Mouse (Mus musculus): ENCODE measurements around the gene Ptprk. TPM values are rescaled to one million over a fixed set of nuclear protein-coding genes. Genes with fewer than 3 reads are reported as not detected.

The Ptprk gene
- total and polyA plus RNA-seq, 2 experiments from 2014 or later: 25.6 to 70.3 TPM

- DNase-seq (ENCODE audit: low spot score): no peak
- H3K9me3 ChIP-seq (replicated peaks; ENCODE audit: control insufficient read depth, low read length): no peaks in the 10 kb centered on the region
- no peak overlapping the region for H3K9ac ChIP-seq (replicated peaks; ENCODE audit: low read depth, low read length)
- no peak overlapping the region for H3K4me3 ChIP-seq (ENCODE audit: low read depth, low read length)
- TF ChIP-seq CTCF (IDR thresholded peaks at IDR 0.05; ENCODE audit: low read depth): no peak
- TF ChIP-seq EP300 (IDR thresholded peaks at IDR 0.05; ENCODE audit: low read depth): no peak
- 87% methylated on average over 5 of the region's 5 CpGs for WGBS
- no peak for ATAC-seq (ENCODE audit: insufficient read depth, low read depth)
- H3K36me3 ChIP-seq (replicated peaks; ENCODE audit: control insufficient read depth, insufficient read depth, low read length): no peaks in the 10 kb centered on the region
- no peak overlapping the region for H3K4me2 ChIP-seq (ENCODE audit: low read depth, low read length)
- H3K27ac ChIP-seq (ENCODE audit: low read depth): no peak overlapping the region
- H3K27me3 ChIP-seq (ENCODE audit: control insufficient read depth, insufficient read depth, low read length): no peaks in the 10 kb centered on the region
- H3K4me1 ChIP-seq (ENCODE audit: control insufficient read depth, insufficient read depth): no peaks in the 10 kb centered on the region
These were observed 6.6 kb upstream of the Ptprk start for GRCm38 (mm10) chr10:28067997-28068396.

- DNase-seq (ENCODE audit: low spot score): peak; percentile 45
These were observed 498 bp upstream of the Ptprk start for GRCm38 (mm10) chr10:28073991-28074652.

DNA sequence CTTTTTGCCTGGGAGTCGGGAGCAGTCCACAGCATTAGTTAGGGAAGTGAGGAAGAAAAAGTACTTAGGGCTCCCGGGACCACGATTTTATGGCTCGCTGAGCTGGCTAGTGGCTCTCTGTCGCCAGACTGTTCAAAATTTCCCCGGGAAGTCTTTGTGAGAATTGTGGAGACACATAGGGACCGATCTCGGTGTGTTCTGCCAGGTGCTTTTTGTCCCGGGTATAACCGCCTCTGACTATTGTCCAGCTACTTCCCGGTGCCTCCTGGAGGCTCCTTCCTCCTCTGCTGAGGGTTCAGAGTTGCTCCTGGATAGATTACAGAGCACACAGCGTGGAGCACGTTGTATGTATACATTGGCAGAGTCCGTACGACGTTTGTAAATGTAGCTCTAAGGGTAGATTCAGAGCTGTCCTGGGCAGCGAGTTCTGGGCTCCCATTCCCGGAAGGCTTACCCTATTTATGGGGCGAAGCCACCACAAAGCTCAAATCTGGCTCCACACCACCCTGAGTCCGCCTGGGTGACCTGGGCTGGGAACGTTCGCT is 943 bp downstream of the Ptprk start:
- H3K36me3 ChIP-seq (replicated peaks; ENCODE audit: control insufficient read depth, insufficient read depth, low read length): no peaks in the 10 kb centered on the region
- peak; percentile 2; the same call in 1 of the 2 replicates for ATAC-seq (ENCODE audit: insufficient read depth, low read depth)
- TF ChIP-seq CTCF (IDR thresholded peaks at IDR 0.05; ENCODE audit: low read depth): no peak
- TF ChIP-seq EP300 (IDR thresholded peaks at IDR 0.05; ENCODE audit: low read depth): no peak
- H3K9ac ChIP-seq (replicated peaks; ENCODE audit: low read depth, low read length): peak overlapping the region; percentile 92
- no peaks in the 10 kb centered on the region for H3K9me3 ChIP-seq (replicated peaks; ENCODE audit: control insufficient read depth, low read length)
- H3K4me2 ChIP-seq (ENCODE audit: low read depth, low read length): peak overlapping the region; percentile 73
- no peaks in the 10 kb centered on the region for H3K27me3 ChIP-seq (ENCODE audit: control insufficient read depth, insufficient read depth, low read length)
- H3K4me1 ChIP-seq (ENCODE audit: control insufficient read depth, insufficient read depth): peaks cover 15% of the 10 kb centered on the region
- H3K4me3 ChIP-seq (ENCODE audit: low read depth, low read length): peak overlapping the region; percentile 83
- H3K27ac ChIP-seq (ENCODE audit: low read depth): peak overlapping the region; percentile 97
- WGBS: under 1% methylated on average over 22 of the region's 22 CpGs
- DNase-seq (ENCODE audit: low spot score): peak; percentile 52

More at GRCm38 (mm10) chr10:28073991-28074652, 498 bp upstream of the Ptprk start:
- H3K4me1 ChIP-seq (ENCODE audit: control insufficient read depth, insufficient read depth): peaks cover 10% of the 10 kb centered on the region
- peak overlapping the region; percentile 73 for H3K4me2 ChIP-seq (ENCODE audit: low read depth, low read length)
- H3K27ac ChIP-seq (ENCODE audit: low read depth): peak overlapping the region; percentile 97
- peak overlapping the region; percentile 92 for H3K9ac ChIP-seq (replicated peaks; ENCODE audit: low read depth, low read length)
- peak overlapping the region; percentile 83 for H3K4me3 ChIP-seq (ENCODE audit: low read depth, low read length)
- TF ChIP-seq CTCF (IDR thresholded peaks at IDR 0.05; ENCODE audit: low read depth): no peak
- no peak for TF ChIP-seq EP300 (IDR thresholded peaks at IDR 0.05; ENCODE audit: low read depth)
- H3K36me3 ChIP-seq (replicated peaks; ENCODE audit: control insufficient read depth, insufficient read depth, low read length): no peaks in the 10 kb centered on the region
- no peaks in the 10 kb centered on the region for H3K27me3 ChIP-seq (ENCODE audit: control insufficient read depth, insufficient read depth, low read length)
- WGBS: under 1% methylated on average over 21 of the region's 26 CpGs
- peak; percentile 54 for ATAC-seq (ENCODE audit: insufficient read depth, low read depth)
- no peaks in the 10 kb centered on the region for H3K9me3 ChIP-seq (replicated peaks; ENCODE audit: control insufficient read depth, low read length)

GRCm38 (mm10) chr10:28076036-28076855 is 1.6 kb downstream of the Ptprk start:
- H3K4me1 ChIP-seq (ENCODE audit: control insufficient read depth, insufficient read depth): peaks cover 15% of the 10 kb centered on the region
- H3K36me3 ChIP-seq (replicated peaks; ENCODE audit: control insufficient read depth, insufficient read depth, low read length): no peaks in the 10 kb centered on the region
- 3% methylated on average over 30 of the region's 30 CpGs for WGBS
- peak; percentile 61 for DNase-seq (ENCODE audit: low spot score)
- peak overlapping the region; percentile 83 for H3K4me3 ChIP-seq (ENCODE audit: low read depth, low read length)
- H3K9ac ChIP-seq (replicated peaks; ENCODE audit: low read depth, low read length): peak overlapping the region; percentile 92
- peak overlapping the region; percentile 73 for H3K4me2 ChIP-seq (ENCODE audit: low read depth, low read length)
- ATAC-seq (ENCODE audit: insufficient read depth, low read depth): no peak
- peak overlapping the region; percentile 97 for H3K27ac ChIP-seq (ENCODE audit: low read depth)
- no peak for TF ChIP-seq CTCF (IDR thresholded peaks at IDR 0.05; ENCODE audit: low read depth)
- TF ChIP-seq EP300 (IDR thresholded peaks at IDR 0.05; ENCODE audit: low read depth): no peak
- H3K27me3 ChIP-seq (ENCODE audit: control insufficient read depth, insufficient read depth, low read length): no peaks in the 10 kb centered on the region
- H3K9me3 ChIP-seq (replicated peaks; ENCODE audit: control insufficient read depth, low read length): no peaks in the 10 kb centered on the region

DNA sequence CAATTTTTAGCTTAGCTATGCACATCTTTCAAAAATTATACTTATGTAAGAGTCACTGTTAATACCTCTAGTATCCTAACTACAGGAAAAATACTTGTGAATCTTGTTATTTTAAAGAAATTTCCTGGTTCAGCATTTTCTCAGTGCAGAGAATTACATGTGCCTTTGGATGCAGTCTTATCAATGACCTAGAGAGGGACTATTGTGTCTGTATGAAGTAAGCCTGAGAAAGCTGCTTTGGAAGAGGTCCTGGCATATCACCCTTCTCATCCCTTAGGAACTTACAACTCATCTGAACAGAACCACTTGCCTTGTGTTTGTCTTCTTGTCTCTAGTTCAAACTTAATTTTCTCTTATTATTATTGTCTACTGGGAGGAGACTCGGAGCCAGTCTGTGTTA is 3.6 kb downstream of the Ptprk start:
- Histone ChIP-seq H3K4me3 (ENCODE audit: low read depth, low read length) (no peak overlapping the region), H3K9ac (replicated peaks; ENCODE audit: low read depth, low read length) (no peak overlapping the region), H3K27me3 (ENCODE audit: control insufficient read depth, insufficient read depth, low read length) (no peaks in the 10 kb centered on the region), H3K36me3 (replicated peaks; ENCODE audit: control insufficient read depth, insufficient read depth, low read length) (no peaks in the 10 kb centered on the region), H3K4me2 (ENCODE audit: low read depth, low read length) (no peak overlapping the region), H3K27ac (ENCODE audit: low read depth) (no peak overlapping the region), H3K4me1 (ENCODE audit: control insufficient read depth, insufficient read depth) (peaks cover 15% of the 10 kb centered on the region), H3K9me3 (replicated peaks; ENCODE audit: control insufficient read depth, low read length) (no peaks in the 10 kb centered on the region)
- 82% methylated on average over 1 of the region's 1 CpGs for WGBS
- DNase-seq (ENCODE audit: low spot score) (peak; percentile 40), ATAC-seq (ENCODE audit: insufficient read depth, low read depth) (no peak)
- TF ChIP-seq CTCF (IDR thresholded peaks at IDR 0.05; ENCODE audit: low read depth) (peak; percentile 36), EP300 (IDR thresholded peaks at IDR 0.05; ENCODE audit: low read depth) (no peak)
